Mouse (Mus musculus): ENCODE results near the gene Patz1. TPM values are rescaled to one million over a fixed set of nuclear protein-coding genes. Genes with fewer than 3 reads are reported as not detected.

The Patz1 gene
- polyA plus RNA-seq, 1 experiment from 2014 or later, result 61.3 TPM

GRCm38 (mm10) chr11:3297871-3298812 lies 9.5 kb downstream of the Patz1 start:
- Histone ChIP-seq H3K27me3 (ENCODE audit: insufficient read depth, low read length) (no peaks in the 10 kb centered on the region), H3K9ac (no peak overlapping the region), H3K4me3 (ENCODE audit: low read depth, low read length) (no peak overlapping the region), H3K27ac (ENCODE audit: low read depth) (no peak overlapping the region), H3K4me2 (no peak overlapping the region), H3K36me3 (ENCODE audit: insufficient read depth) (peaks cover 100% of the 10 kb centered on the region), H3K4me1 (ENCODE audit: insufficient read depth) (peaks cover 11% of the 10 kb centered on the region), H3K9me3 (ENCODE audit: low read depth, low read length) (no peaks in the 10 kb centered on the region)
- no peak for TF ChIP-seq CTCF (IDR thresholded peaks at IDR 0.05; ENCODE audit: low read depth)
- ATAC-seq (ENCODE audit: insufficient read depth), result no peak
- WGBS, result 80% methylated on average over 10 of the region's 10 CpGs
- DNase-seq, result no peak

GRCm38 (mm10) chr11:3298813-3299185 lies 10.1 kb downstream of the Patz1 start:
- H3K27ac ChIP-seq (ENCODE audit: low read depth), result no peak overlapping the region
- no peak overlapping the region for H3K4me3 ChIP-seq (ENCODE audit: low read depth, low read length)
- TF ChIP-seq CTCF (IDR thresholded peaks at IDR 0.05; ENCODE audit: low read depth), result no peak
- ATAC-seq (ENCODE audit: insufficient read depth) (no peak), DNase-seq (no peak)
- H3K9me3 ChIP-seq (ENCODE audit: low read depth, low read length), result no peaks in the 10 kb centered on the region
- WGBS, result 86% methylated on average over 14 of the region's 14 CpGs
- no peaks in the 10 kb centered on the region for H3K27me3 ChIP-seq (ENCODE audit: insufficient read depth, low read length)
- no peak overlapping the region for H3K4me2 ChIP-seq
- peaks cover 100% of the 10 kb centered on the region for H3K36me3 ChIP-seq (ENCODE audit: insufficient read depth)
- peaks cover 5% of the 10 kb centered on the region; the same call in 1 of the 2 replicates for H3K4me1 ChIP-seq (ENCODE audit: insufficient read depth)
- no peak overlapping the region for H3K9ac ChIP-seq

- 91% methylated on average over 5 of the region's 5 CpGs for WGBS
- no peak for DNase-seq
Measured at GRCm38 (mm10) chr11:3301075-3301474, 12.4 kb downstream of the Patz1 start.

DNA sequence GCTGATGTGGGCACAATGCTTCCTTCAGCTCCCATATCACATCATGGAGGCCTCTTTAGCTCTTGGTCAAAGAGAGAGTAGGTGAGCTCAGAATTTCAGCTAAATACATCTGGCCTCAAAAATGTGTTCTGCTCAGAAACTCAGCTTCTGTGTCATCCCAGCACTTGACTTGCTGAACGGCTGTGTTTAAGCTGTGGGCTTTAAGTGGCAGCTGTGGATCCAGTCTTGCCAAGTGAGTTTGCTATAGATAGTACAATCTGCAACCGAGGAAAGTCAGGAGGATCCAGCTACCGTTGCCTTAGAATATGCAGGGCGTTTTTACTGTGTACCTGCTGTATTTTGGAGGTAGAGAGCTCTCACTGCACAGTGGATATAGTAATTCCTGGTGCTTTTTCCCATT lies 13.7 kb downstream of the Patz1 start:
- no peak overlapping the region for H3K9ac ChIP-seq
- DNase-seq, result no peak
- H3K27ac ChIP-seq (ENCODE audit: low read depth), result peak overlapping the region; percentile 54
- 0 out of 2 replicates have a peak, but pooled peaks have one; percentile 3 for ATAC-seq (ENCODE audit: insufficient read depth)
- no peak for TF ChIP-seq CTCF (IDR thresholded peaks at IDR 0.05; ENCODE audit: low read depth)
- H3K4me3 ChIP-seq (ENCODE audit: low read depth, low read length), result no peak overlapping the region
- H3K27me3 ChIP-seq (ENCODE audit: insufficient read depth, low read length), result no peaks in the 10 kb centered on the region
- H3K36me3 ChIP-seq (ENCODE audit: insufficient read depth), result peaks cover 99% of the 10 kb centered on the region
- no peak overlapping the region for H3K4me2 ChIP-seq
- no peaks in the 10 kb centered on the region for H3K9me3 ChIP-seq (ENCODE audit: low read depth, low read length)
- H3K4me1 ChIP-seq (ENCODE audit: insufficient read depth), result no peaks in the 10 kb centered on the region
- 74% methylated on average over 4 of the region's 4 CpGs for WGBS

More at GRCm38 (mm10) chr11:3301075-3301474, 12.4 kb downstream of the Patz1 start:
- H3K9me3 ChIP-seq (ENCODE audit: low read depth, low read length), result no peaks in the 10 kb centered on the region
- no peaks in the 10 kb centered on the region for H3K4me1 ChIP-seq (ENCODE audit: insufficient read depth)
- no peak overlapping the region for H3K27ac ChIP-seq (ENCODE audit: low read depth)
- no peak overlapping the region for H3K4me2 ChIP-seq
- no peak for TF ChIP-seq CTCF (IDR thresholded peaks at IDR 0.05; ENCODE audit: low read depth)
- H3K36me3 ChIP-seq (ENCODE audit: insufficient read depth), result peaks cover 99% of the 10 kb centered on the region
- no peaks in the 10 kb centered on the region for H3K27me3 ChIP-seq (ENCODE audit: insufficient read depth, low read length)
- no peak overlapping the region for H3K9ac ChIP-seq
- H3K4me3 ChIP-seq (ENCODE audit: low read depth, low read length), result no peak overlapping the region
- ATAC-seq (ENCODE audit: insufficient read depth), result no peak

- Histone ChIP-seq H3K9me3 (ENCODE audit: low read depth, low read length) (no peaks in the 10 kb centered on the region), H3K4me2 (no peak overlapping the region), H3K9ac (no peak overlapping the region), H3K36me3 (ENCODE audit: insufficient read depth) (peaks cover 99% of the 10 kb centered on the region), H3K27me3 (ENCODE audit: insufficient read depth, low read length) (no peaks in the 10 kb centered on the region), H3K27ac (ENCODE audit: low read depth) (peak overlapping the region; percentile 54), H3K4me3 (ENCODE audit: low read depth, low read length) (no peak overlapping the region), H3K4me1 (ENCODE audit: insufficient read depth) (no peaks in the 10 kb centered on the region)
- peak; percentile 67; the same call in 1 of the 2 replicates for ATAC-seq (ENCODE audit: insufficient read depth)
- DNase-seq, result peak; percentile 73
- no peak for TF ChIP-seq CTCF (IDR thresholded peaks at IDR 0.05; ENCODE audit: low read depth)
- 57% methylated on average over 4 of the region's 4 CpGs for WGBS
Measured at GRCm38 (mm10) chr11:3302792-3303191, 14.1 kb downstream of the Patz1 start.

GRCm38 (mm10) chr11:3305821-3306220 lies 17.1 kb downstream of the Patz1 start:
- TF ChIP-seq CTCF (IDR thresholded peaks at IDR 0.05; ENCODE audit: low read depth), result no peak

DNA sequence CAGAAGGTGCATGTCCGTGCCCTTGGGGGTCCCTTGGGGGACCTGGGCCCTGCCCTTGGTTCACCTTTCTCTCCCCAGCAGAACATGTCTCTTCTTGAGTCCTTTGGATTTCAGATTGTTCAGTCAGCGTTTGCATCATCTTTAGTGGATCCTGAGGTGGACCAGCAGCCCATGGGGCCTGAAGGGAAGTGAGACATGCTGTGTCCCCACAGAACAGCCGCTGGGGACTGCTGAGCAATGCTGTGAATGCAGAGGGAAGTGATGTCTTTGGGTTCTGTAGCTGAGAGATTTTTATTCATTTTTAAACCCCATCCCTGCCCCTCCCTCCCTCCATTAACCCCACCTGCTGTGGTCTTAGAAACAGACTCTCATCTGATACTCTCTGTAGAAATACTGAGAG lies 19.2 kb downstream of the Patz1 start:
- Histone ChIP-seq H3K9ac (no peak overlapping the region), H3K4me2 (no peak overlapping the region), H3K36me3 (ENCODE audit: insufficient read depth) (peaks cover 93% of the 10 kb centered on the region), H3K9me3 (ENCODE audit: low read depth, low read length) (no peaks in the 10 kb centered on the region), H3K27me3 (ENCODE audit: insufficient read depth, low read length) (no peaks in the 10 kb centered on the region), H3K4me3 (ENCODE audit: low read depth, low read length) (no peak overlapping the region), H3K4me1 (ENCODE audit: insufficient read depth) (no peaks in the 10 kb centered on the region), H3K27ac (ENCODE audit: low read depth) (no peak overlapping the region)
- WGBS, result 89% methylated on average over 3 of the region's 3 CpGs
- DNase-seq, result no peak
- ATAC-seq (ENCODE audit: insufficient read depth), result no peak
- no peak for TF ChIP-seq CTCF (IDR thresholded peaks at IDR 0.05; ENCODE audit: low read depth)

More at GRCm38 (mm10) chr11:3305821-3306220, 17.1 kb downstream of the Patz1 start:
- Histone ChIP-seq H3K36me3 (ENCODE audit: insufficient read depth) (peaks cover 99% of the 10 kb centered on the region), H3K9me3 (ENCODE audit: low read depth, low read length) (no peaks in the 10 kb centered on the region), H3K27me3 (ENCODE audit: insufficient read depth, low read length) (no peaks in the 10 kb centered on the region), H3K9ac (no peak overlapping the region), H3K27ac (ENCODE audit: low read depth) (no peak overlapping the region), H3K4me3 (ENCODE audit: low read depth, low read length) (no peak overlapping the region), H3K4me1 (ENCODE audit: insufficient read depth) (no peaks in the 10 kb centered on the region), H3K4me2 (no peak overlapping the region)
- 91% methylated on average over 4 of the region's 4 CpGs for WGBS
- no peak for ATAC-seq (ENCODE audit: insufficient read depth)
- DNase-seq, result no peak
